Mouse (Mus musculus) hindbrain, postnatal 0 days (tissue): Measurements from ENCODE around the gene Ano6. TPM values are rescaled to one million over a fixed set of nuclear protein-coding genes. Genes with fewer than 3 reads are reported as not detected.

ENCODE experiments used
- ATAC-seq: fragments of 200-750 bp; cut with Nextera tagmentation; 2 replicates; pipeline ENCODE4 v1.8.0; 2017; ENCODE audit warnings: mild to moderate bottlenecking, moderate TSS enrichment, moderate library complexity
- DNase-seq: peaks from one replicate; pipeline ENCODE4 v3.0.0-alpha.2; 2015; ENCODE audit warnings: low spot score
- H3K27ac ChIP-seq: fragments of 300-500 bp; sonication (generic); 2 replicates; pipeline ENCODE4 v1.5.1; 2014; ENCODE audit warnings: mild to moderate bottlenecking
- H3K27me3 ChIP-seq: fragments of 300-500 bp; sonication (generic); 2 replicates; pipeline ENCODE4 v1.6.1; 2014; ENCODE audit warnings: low read length, mixed read lengths; ENCODE audit not compliant: insufficient read depth
- H3K36me3 ChIP-seq: fragments of 300-500 bp; sonication (generic); 2 replicates; pipeline ENCODE4 v1.6.1; 2014; ENCODE audit warnings: low read length, mixed read lengths; ENCODE audit not compliant: insufficient read depth
- H3K4me1 ChIP-seq: fragments of 300-500 bp; sonication (generic); 2 replicates; pipeline ENCODE4 v1.6.1; 2014; ENCODE audit warnings: antibody characterized with exemption, low read length, mixed read lengths; ENCODE audit not compliant: insufficient read depth
- H3K4me2 ChIP-seq: fragments of 300-500 bp; sonication (generic); 2 replicates; pipeline ENCODE4 v1.6.1; 2014; ENCODE audit warnings: low read depth, mild to moderate bottlenecking, low read length, moderate library complexity, mixed read lengths
- H3K4me3 ChIP-seq: fragments of 300-500 bp; sonication (generic); 2 replicates; pipeline ENCODE4 v1.5.1; 2014; ENCODE audit warnings: low read length
- H3K9ac ChIP-seq: fragments of 300-500 bp; sonication (generic); replicated peaks from 2 replicates; pipeline ENCODE4 v1.6.1; 2014; ENCODE audit warnings: mild to moderate bottlenecking, low read length, moderate library complexity, mixed read lengths
- H3K9me3 ChIP-seq: fragments of 300-500 bp; sonication (generic); 2 replicates; pipeline ENCODE4 v1.6.1; 2016; ENCODE audit warnings: low read length, mixed read lengths
- CTCF ChIP-seq: IDR thresholded peaks from 2 replicates; pipeline ENCODE4 v1.5.1; 2016; ENCODE audit warnings: antibody characterized with exemption, control low read depth, low read depth
- WGBS: fragments of 180-500 bp; shearing (Covaris S2); extraction: QIAGEN DNeasy Blood & Tissue Kit; methylation state at CpG from one replicate; pipeline ENCODE4 v1.1.7; 2014; 5-methylcytosine and 5-hydroxymethylcytosine counted together
- polyA plus RNA-seq: library from polyadenylated mRNA; unstranded; fragments of >200 nt; fragmentation: Nextera tagmentation; extraction: Ambion mirVana; gene quantifications from 2 replicates; pipeline ENCODE4 v1.2.1, GENCODE M21; 2015
- total RNA-seq: library from RNA; depleted of rRNA; stranded (reverse); fragments of >200 nt; gene quantifications from 2 replicates; pipeline ENCODE4 v1.2.3, GENCODE M21; 2014

Ano6 gene
- total and polyA plus RNA-seq, 2 experiments from 2014 or later, result 19.2 to 34.3 TPM

GRCm38 (mm10) chr15:95817501-95817900 is 26.9 kb downstream of the Ano6 start:
- peak; percentile 56 for DNase-seq
- no peak for ATAC-seq

GRCm38 (mm10) chr15:95819249-95820035 is 28.8 kb downstream of the Ano6 start:
- DNase-seq (no peak), ATAC-seq (no peak)
- no peak for TF ChIP-seq CTCF
- Histone ChIP-seq H3K27me3 (no peaks in the 10 kb centered on the region), H3K9ac (no peak overlapping the region), H3K4me3 (no peak overlapping the region), H3K27ac (no peak overlapping the region), H3K9me3 (no peaks in the 10 kb centered on the region), H3K4me1 (no peaks in the 10 kb centered on the region), H3K4me2 (no peak overlapping the region), H3K36me3 (no peaks in the 10 kb centered on the region)
- WGBS, result 84% methylated on average over 9 of the region's 9 CpGs

More at GRCm38 (mm10) chr15:95817501-95817900, 26.9 kb downstream of the Ano6 start:
- H3K4me2 ChIP-seq, result no peak overlapping the region
- no peak overlapping the region for H3K4me3 ChIP-seq
- H3K9me3 ChIP-seq, result no peaks in the 10 kb centered on the region
- H3K4me1 ChIP-seq, result no peaks in the 10 kb centered on the region
- no peak overlapping the region for H3K9ac ChIP-seq
- H3K36me3 ChIP-seq, result no peaks in the 10 kb centered on the region; the same call in 1 of the 2 replicates
- 0 out of 2 replicates have a peak overlapping the region, but pooled peaks have one; percentile 48 for H3K27ac ChIP-seq
- no peaks in the 10 kb centered on the region for H3K27me3 ChIP-seq
- 76% methylated on average over 3 of the region's 3 CpGs for WGBS
- TF ChIP-seq CTCF, result no peak

- ATAC-seq, result no peak
- WGBS, result 86% methylated on average over 12 of the region's 12 CpGs
- no peak overlapping the region for H3K9ac ChIP-seq
- no peaks in the 10 kb centered on the region for H3K27me3 ChIP-seq
- no peak overlapping the region for H3K4me2 ChIP-seq
- DNase-seq, result no peak
- H3K9me3 ChIP-seq, result no peaks in the 10 kb centered on the region
- no peak overlapping the region for H3K27ac ChIP-seq
- no peak for TF ChIP-seq CTCF
- no peaks in the 10 kb centered on the region for H3K36me3 ChIP-seq
- H3K4me3 ChIP-seq, result no peak overlapping the region
- H3K4me1 ChIP-seq, result no peaks in the 10 kb centered on the region
Observed at GRCm38 (mm10) chr15:95820142-95820541, 29.5 kb downstream of the Ano6 start.

DNA sequence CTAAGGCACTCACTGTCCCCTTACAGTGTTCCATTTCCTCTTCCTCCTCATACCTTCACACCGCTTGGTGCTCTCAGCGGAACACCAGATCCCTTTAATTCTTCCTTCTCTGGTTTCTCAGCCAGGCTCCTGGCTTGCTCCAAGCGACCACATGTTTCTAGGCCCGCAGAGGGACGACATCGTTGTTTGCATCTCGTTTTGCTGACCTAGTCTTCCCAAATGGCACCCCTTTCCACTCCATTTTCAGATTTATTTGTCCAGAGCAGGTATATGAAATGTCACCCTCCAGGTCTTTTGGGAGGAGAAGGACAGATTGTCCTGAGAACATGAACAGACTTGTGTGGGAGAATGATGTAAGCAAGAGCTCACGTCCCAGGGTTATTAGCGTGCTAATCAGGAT is 30.0 kb downstream of the Ano6 start:
- TF ChIP-seq CTCF, result no peak
- DNase-seq (no peak), ATAC-seq (no peak)
- no peaks in the 10 kb centered on the region for H3K27me3 ChIP-seq
- 84% methylated on average over 9 of the region's 9 CpGs for WGBS
- H3K27ac ChIP-seq, result no peak overlapping the region
- H3K4me1 ChIP-seq, result no peaks in the 10 kb centered on the region
- H3K9me3 ChIP-seq, result no peaks in the 10 kb centered on the region
- H3K36me3 ChIP-seq, result no peaks in the 10 kb centered on the region
- H3K4me3 ChIP-seq, result no peak overlapping the region
- no peak overlapping the region for H3K4me2 ChIP-seq
- H3K9ac ChIP-seq, result no peak overlapping the region

DNA sequence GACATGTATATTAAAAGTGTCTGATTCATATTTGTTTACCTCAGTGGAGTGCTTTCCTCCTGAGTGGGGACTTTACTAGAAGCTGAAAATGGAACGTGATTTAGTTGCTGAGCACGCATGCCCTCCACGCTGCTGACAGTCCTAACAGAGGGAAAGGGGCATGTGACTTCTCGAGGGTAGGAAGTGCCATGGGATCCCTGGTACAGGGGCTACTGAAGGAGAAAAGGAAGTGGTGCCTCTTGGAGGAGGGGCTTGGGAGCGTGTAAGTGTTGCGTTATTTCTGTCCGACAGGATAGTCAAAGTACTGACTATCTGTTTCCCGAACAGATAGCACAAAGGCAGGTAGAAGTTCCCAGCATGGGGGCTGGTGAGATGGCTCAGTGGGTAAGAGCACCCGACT is 31.5 kb downstream of the Ano6 start:
- Histone ChIP-seq H3K4me1 (peaks cover under 1% of the 10 kb centered on the region; the same call in 1 of the 2 replicates), H3K4me2 (no peak overlapping the region), H3K36me3 (no peaks in the 10 kb centered on the region), H3K27ac (no peak overlapping the region), H3K9me3 (no peaks in the 10 kb centered on the region), H3K27me3 (no peaks in the 10 kb centered on the region), H3K9ac (no peak overlapping the region), H3K4me3 (no peak overlapping the region)
- no peak for TF ChIP-seq CTCF
- ATAC-seq (no peak), DNase-seq (no peak)
- 93% methylated on average over 9 of the region's 9 CpGs for WGBS

- Histone ChIP-seq H3K9me3 (no peaks in the 10 kb centered on the region), H3K4me3 (no peak overlapping the region), H3K9ac (no peak overlapping the region), H3K4me1 (peaks cover 11% of the 10 kb centered on the region), H3K4me2 (no peak overlapping the region), H3K27ac (no peak overlapping the region), H3K27me3 (no peaks in the 10 kb centered on the region), H3K36me3 (no peaks in the 10 kb centered on the region)
- TF ChIP-seq CTCF, result no peak
- no peak for DNase-seq
- 87% methylated on average over 13 of the region's 13 CpGs for WGBS
- no peak for ATAC-seq
Observed at GRCm38 (mm10) chr15:95823383-95824306, 33.0 kb downstream of the Ano6 start.
